Mouse (Mus musculus): ENCODE measurements around the gene Pigv. TPM values are rescaled to one million over a fixed set of nuclear protein-coding genes. Genes with fewer than 3 reads are reported as not detected.

Gene Pigv
- polyA plus RNA-seq, 1 experiment from 2014 or later, result 14.8 TPM

- DNase-seq (ENCODE audit: low spot score), result no peak
- 91% methylated on average over 5 of the region's 5 CpGs for WGBS
These were observed 14.7 kb upstream of the Pigv start for GRCm38 (mm10) chr4:133687126-133687525.

DNA sequence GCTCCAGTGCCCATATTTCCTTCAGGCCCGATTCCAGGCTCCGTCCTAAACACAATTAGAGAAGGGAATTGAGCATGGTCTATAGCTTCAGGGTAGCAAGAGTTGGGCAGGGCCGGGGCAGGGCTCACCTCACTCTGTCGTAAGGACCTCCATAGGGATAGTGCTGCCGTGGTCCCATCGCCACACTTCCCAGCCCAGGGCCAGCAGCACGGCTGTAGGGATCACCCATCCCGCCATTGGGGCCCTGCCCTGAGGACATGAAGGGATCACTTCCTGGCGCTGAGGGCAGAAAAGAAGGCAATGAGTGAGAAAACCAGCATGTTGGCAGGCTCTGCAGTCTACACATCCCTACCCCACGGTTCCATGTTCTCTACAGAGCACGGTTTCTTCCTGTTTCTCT is 14.1 kb upstream of the Pigv start:
- WGBS, result 91% methylated on average over 11 of the region's 11 CpGs

More at GRCm38 (mm10) chr4:133687126-133687525, 14.7 kb upstream of the Pigv start:
- Histone ChIP-seq H3K27me3 (replicated peaks; ENCODE audit: low read depth, poor library complexity, severe bottlenecking) (no peaks in the 10 kb centered on the region), H3K4me1 (no peaks in the 10 kb centered on the region), H3K4me3 (no peak overlapping the region), H3K36me3 (replicated peaks) (peaks cover 100% of the 10 kb centered on the region), H3K9me3 (no peaks in the 10 kb centered on the region), H3K27ac (replicated peaks) (no peak overlapping the region)

GRCm38 (mm10) chr4:133680206-133680786 is 7.8 kb upstream of the Pigv start:
- no peak overlapping the region for H3K4me3 ChIP-seq
- peaks cover 75% of the 10 kb centered on the region for H3K36me3 ChIP-seq (replicated peaks)
- no peak overlapping the region for H3K27ac ChIP-seq (replicated peaks)
- no peak for DNase-seq (ENCODE audit: low spot score)
- H3K27me3 ChIP-seq (replicated peaks; ENCODE audit: low read depth, poor library complexity, severe bottlenecking), result no peaks in the 10 kb centered on the region
- no peaks in the 10 kb centered on the region for H3K9me3 ChIP-seq
- H3K4me1 ChIP-seq, result peaks cover 26% of the 10 kb centered on the region
- 91% methylated on average over 14 of the region's 14 CpGs for WGBS

More for the DNA sequence above, 14.1 kb upstream of the Pigv start:
- Histone ChIP-seq H3K4me3 (no peak overlapping the region), H3K9me3 (no peaks in the 10 kb centered on the region), H3K4me1 (no peaks in the 10 kb centered on the region), H3K27ac (replicated peaks) (no peak overlapping the region), H3K36me3 (replicated peaks) (peaks cover 100% of the 10 kb centered on the region), H3K27me3 (replicated peaks; ENCODE audit: low read depth, poor library complexity, severe bottlenecking) (no peaks in the 10 kb centered on the region)
- no peak for DNase-seq (ENCODE audit: low spot score)

DNA sequence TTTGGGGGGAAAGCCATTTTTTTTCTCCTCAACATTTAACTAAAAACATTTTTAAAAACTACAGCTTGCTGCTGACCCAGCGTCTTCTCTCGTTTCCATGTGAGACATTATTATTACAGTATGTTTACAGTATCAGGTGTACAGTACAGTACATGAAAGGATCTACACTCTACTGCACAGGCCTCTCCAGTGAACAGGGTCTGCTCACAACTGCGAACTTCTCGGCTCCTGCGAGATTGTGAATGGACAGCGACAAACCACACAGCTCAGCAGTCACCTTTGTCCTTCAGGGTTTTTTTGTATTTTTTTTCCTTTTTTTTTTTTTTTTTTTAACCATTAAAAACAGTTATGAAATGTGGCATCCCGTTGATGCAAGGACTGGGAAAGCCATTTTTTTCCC is 7.2 kb upstream of the Pigv start:
- no peak for DNase-seq (ENCODE audit: low spot score)
- Histone ChIP-seq H3K4me3 (no peak overlapping the region), H3K4me1 (peaks cover 33% of the 10 kb centered on the region), H3K27me3 (replicated peaks; ENCODE audit: low read depth, poor library complexity, severe bottlenecking) (no peaks in the 10 kb centered on the region), H3K27ac (replicated peaks) (no peak overlapping the region), H3K36me3 (replicated peaks) (peaks cover 69% of the 10 kb centered on the region), H3K9me3 (no peaks in the 10 kb centered on the region)
- WGBS, result 94% methylated on average over 7 of the region's 7 CpGs

- WGBS, result 85% methylated on average over 7 of the region's 7 CpGs
- Histone ChIP-seq H3K4me3 (no peak overlapping the region), H3K9me3 (no peaks in the 10 kb centered on the region), H3K36me3 (replicated peaks) (peaks cover 45% of the 10 kb centered on the region), H3K4me1 (peaks cover 56% of the 10 kb centered on the region), H3K27me3 (replicated peaks; ENCODE audit: low read depth, poor library complexity, severe bottlenecking) (no peaks in the 10 kb centered on the region), H3K27ac (replicated peaks) (no peak overlapping the region)
- DNase-seq (ENCODE audit: low spot score), result no peak
These were observed 4.8 kb upstream of the Pigv start for GRCm38 (mm10) chr4:133677266-133677665.

DNA sequence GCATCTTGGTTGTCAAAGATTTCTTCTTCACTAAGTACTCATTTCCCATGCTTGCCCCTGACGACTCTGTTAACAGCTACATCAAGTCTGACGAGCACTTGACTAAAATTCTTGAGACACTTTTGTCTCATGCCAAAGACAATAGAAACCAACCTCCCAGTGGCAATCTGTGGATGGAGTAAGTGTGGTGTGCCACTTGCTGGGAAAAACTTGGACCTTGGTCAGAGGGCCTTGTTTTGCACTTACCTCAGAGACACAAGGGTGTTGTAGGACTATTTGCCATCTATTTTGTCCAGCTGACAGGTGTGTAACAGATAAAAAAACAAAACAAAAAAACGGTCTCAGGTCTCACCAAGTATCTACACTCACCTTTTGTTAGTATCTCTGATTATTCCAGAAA is 3.7 kb upstream of the Pigv start:
- H3K27me3 ChIP-seq (replicated peaks; ENCODE audit: low read depth, poor library complexity, severe bottlenecking), result no peaks in the 10 kb centered on the region
- H3K4me3 ChIP-seq, result 0 out of 2 replicates have a peak overlapping the region, but pooled peaks have one; percentile 16
- H3K27ac ChIP-seq (replicated peaks), result peak overlapping the region; percentile 62
- peaks cover 66% of the 10 kb centered on the region for H3K4me1 ChIP-seq
- H3K9me3 ChIP-seq, result no peaks in the 10 kb centered on the region
- peaks cover 34% of the 10 kb centered on the region for H3K36me3 ChIP-seq (replicated peaks)
- no peak for DNase-seq (ENCODE audit: low spot score)
- WGBS, result 43% methylated on average over 3 of the region's 3 CpGs

- H3K36me3 ChIP-seq (replicated peaks), result peaks cover 28% of the 10 kb centered on the region
- peaks cover 72% of the 10 kb centered on the region for H3K4me1 ChIP-seq
- peak overlapping the region; percentile 62 for H3K27ac ChIP-seq (replicated peaks)
- DNase-seq (ENCODE audit: low spot score), result peak; percentile 72
- WGBS, result 7% methylated on average over 5 of the region's 5 CpGs
- H3K9me3 ChIP-seq, result no peaks in the 10 kb centered on the region
- no peaks in the 10 kb centered on the region for H3K27me3 ChIP-seq (replicated peaks; ENCODE audit: low read depth, poor library complexity, severe bottlenecking)
- peak overlapping the region; percentile 16; the same call in 1 of the 2 replicates for H3K4me3 ChIP-seq
These were observed 3.2 kb upstream of the Pigv start for GRCm38 (mm10) chr4:133675594-133676016.

DNA sequence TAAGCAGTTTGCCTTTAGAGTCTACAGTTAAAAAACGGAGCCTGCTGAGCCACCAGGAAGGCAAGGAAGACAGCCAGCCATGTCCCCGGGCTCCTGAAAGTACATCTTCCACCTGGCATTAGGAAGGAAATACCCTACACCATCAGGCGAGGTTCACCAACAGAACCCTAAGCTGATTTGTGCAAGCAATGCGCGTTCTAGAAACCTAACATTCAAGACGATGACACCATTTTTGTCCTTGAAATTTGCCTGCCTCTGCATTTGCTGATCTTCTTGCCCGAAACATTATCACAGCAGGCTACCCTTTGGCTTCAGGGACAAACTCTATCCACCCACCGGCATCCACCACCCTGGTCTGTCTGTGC is 1.9 kb upstream of the Pigv start:
- Histone ChIP-seq H3K27ac (replicated peaks) (no peak overlapping the region), H3K4me3 (no peak overlapping the region), H3K9me3 (no peaks in the 10 kb centered on the region), H3K27me3 (replicated peaks; ENCODE audit: low read depth, poor library complexity, severe bottlenecking) (no peaks in the 10 kb centered on the region), H3K4me1 (peaks cover 79% of the 10 kb centered on the region), H3K36me3 (replicated peaks) (peaks cover 16% of the 10 kb centered on the region)
- 74% methylated on average over 8 of the region's 8 CpGs for WGBS
- DNase-seq (ENCODE audit: low spot score), result no peak

DNA sequence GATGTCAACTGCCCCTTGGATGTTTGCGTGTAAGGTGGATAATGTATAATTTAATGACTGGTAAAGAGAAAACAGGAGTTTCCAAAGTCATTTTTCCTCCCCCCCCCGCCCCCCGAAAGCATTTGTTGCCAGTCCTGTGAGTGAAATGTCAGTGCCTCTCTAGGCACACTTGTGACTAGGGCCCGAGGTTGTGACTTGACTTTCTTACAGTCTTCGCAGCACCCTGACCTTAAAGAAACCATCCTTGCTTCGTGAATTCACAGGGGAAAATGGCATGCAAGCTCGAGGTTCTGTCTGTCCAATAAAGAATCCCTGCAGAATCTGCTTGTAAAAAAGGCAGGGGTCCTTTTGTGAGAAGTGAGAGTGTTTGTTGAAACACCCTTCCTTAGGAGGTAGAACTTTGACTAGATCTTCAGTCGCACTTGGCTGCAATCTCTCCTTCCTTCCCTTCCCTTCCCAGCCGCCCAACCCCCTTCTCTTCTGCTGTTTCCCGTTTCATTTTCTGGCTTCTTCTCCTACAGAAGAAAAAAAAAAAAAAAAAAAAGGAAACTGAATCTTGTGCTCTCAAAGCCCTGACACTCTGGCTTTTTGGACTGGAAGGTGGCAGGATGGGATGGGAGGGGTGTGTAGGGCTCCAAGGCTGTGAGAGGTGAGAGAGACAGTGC is 1.4 kb upstream of the Pigv start:
- H3K4me1 ChIP-seq, result peaks cover 79% of the 10 kb centered on the region
- 47% methylated on average over 10 of the region's 10 CpGs for WGBS
- H3K4me3 ChIP-seq, result peak overlapping the region; percentile 69; the same call in 1 of the 2 replicates

GRCm38 (mm10) chr4:133672845-133673647 is 599 bp upstream of the Pigv start:
- Histone ChIP-seq H3K27ac (replicated peaks) (peak overlapping the region; percentile 97), H3K9me3 (no peaks in the 10 kb centered on the region), H3K36me3 (replicated peaks) (peaks cover 18% of the 10 kb centered on the region; the same call in 1 of the 2 replicates), H3K4me3 (peak overlapping the region; percentile 69), H3K4me1 (peaks cover 79% of the 10 kb centered on the region), H3K27me3 (replicated peaks; ENCODE audit: low read depth, poor library complexity, severe bottlenecking) (no peaks in the 10 kb centered on the region)
- 6% methylated on average over 24 of the region's 24 CpGs for WGBS
- no peak for DNase-seq (ENCODE audit: low spot score)

More for the DNA sequence above, 1.4 kb upstream of the Pigv start:
- peaks cover 17% of the 10 kb centered on the region for H3K36me3 ChIP-seq (replicated peaks)
- H3K27ac ChIP-seq (replicated peaks), result peak overlapping the region; percentile 97
- H3K9me3 ChIP-seq, result no peaks in the 10 kb centered on the region
- no peak for DNase-seq (ENCODE audit: low spot score)
- H3K27me3 ChIP-seq (replicated peaks; ENCODE audit: low read depth, poor library complexity, severe bottlenecking), result no peaks in the 10 kb centered on the region

DNA sequence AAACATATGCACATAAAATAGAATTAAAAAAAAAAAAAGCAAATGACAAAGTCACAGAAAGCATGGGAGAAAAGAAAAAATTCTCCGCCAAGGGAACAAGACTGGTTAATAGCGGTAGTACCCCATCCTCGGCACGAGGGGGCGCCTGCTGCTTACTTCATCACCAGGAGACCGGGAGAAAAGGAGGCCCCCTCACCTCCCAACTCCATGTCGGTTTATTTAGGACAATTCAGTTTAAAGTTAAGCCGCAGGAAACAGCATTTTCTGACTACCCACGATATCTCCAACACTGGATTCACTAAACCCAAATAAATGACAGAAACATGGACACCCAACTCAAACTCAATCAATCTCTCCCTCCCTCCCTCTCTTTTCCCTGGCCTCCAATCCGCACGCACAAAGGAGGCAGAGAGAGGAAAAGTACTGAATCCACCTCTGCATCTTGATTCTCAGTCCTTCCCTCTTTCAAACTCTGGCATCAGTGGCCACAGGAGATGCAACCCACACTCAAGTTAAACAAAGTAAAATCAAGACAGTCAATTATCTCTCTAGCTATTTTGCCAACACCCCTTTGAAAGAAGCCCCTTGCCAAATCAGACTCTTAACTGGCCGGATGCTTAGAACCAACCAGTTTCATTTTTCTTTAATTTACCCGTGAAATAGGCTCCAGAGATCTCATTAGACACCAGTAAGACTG is 1.1 kb downstream of the Pigv start:
- Histone ChIP-seq H3K36me3 (replicated peaks) (peaks cover 20% of the 10 kb centered on the region), H3K27ac (replicated peaks) (peak overlapping the region; percentile 97), H3K9me3 (no peaks in the 10 kb centered on the region), H3K4me3 (peak overlapping the region; percentile 69), H3K4me1 (peaks cover 63% of the 10 kb centered on the region), H3K27me3 (replicated peaks; ENCODE audit: low read depth, poor library complexity, severe bottlenecking) (no peaks in the 10 kb centered on the region)
- WGBS, result 9% methylated on average over 13 of the region's 13 CpGs
- DNase-seq (ENCODE audit: low spot score), result peak; percentile 88

DNA sequence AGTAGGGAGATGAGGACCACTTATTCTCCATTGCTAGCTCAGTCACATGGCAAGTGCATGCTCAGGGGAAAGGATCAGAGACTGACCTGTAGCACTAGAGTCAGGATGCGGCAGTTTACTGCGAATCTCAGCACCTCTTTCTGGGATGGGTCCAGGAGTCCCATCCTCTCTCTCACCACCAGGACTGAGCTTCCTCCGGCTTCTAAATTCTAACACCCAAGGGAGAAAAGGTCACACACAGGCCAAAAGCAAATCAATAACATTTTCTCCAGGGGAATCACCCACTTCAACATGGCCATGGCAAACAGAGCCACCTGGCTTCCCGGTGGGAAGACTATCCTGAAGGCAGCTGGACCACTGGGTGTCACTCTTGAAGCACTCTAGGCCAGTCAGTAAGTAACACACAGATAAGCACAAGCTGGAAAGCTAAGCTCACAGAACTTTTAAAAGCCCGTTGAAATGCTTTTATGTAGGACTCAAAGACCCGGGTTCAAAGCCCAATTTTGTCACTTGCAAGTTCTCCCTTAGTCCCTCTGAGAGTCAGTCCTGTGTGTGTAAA is 2.7 kb downstream of the Pigv start:
- DNase-seq (ENCODE audit: low spot score), result no peak
- peaks cover 56% of the 10 kb centered on the region for H3K4me1 ChIP-seq
- H3K4me3 ChIP-seq, result no peak overlapping the region
- H3K36me3 ChIP-seq (replicated peaks), result peaks cover 32% of the 10 kb centered on the region
- no peak overlapping the region for H3K27ac ChIP-seq (replicated peaks)
- H3K27me3 ChIP-seq (replicated peaks; ENCODE audit: low read depth, poor library complexity, severe bottlenecking), result no peaks in the 10 kb centered on the region
- no peaks in the 10 kb centered on the region for H3K9me3 ChIP-seq
- 74% methylated on average over 6 of the region's 6 CpGs for WGBS

Measured in embryonic facial prominence, embryonic 10.5 days (tissue).